Mouse (Mus musculus) right cerebral cortex, postnatal 4 days (tissue): Measurements from ENCODE around the gene Lats1.
"Not testable (repeated sequence)": the region's sequence is repeated elsewhere in the genome, so short reads cannot be mapped to it uniquely, and the experiment has no call there.

ENCODE experiments used
- DNase-seq: peaks from one replicate; pipeline ENCODE4 v3.0.0-alpha.2; 2022

Lats1 gene

GRCm38 (mm10) chr10:7727011-7727410 lies 46.0 kb downstream of the Lats1 start:
- DNase-seq, result no peak

- no peak for DNase-seq
Observed at GRCm38 (mm10) chr10:7731582-7731981, 50.6 kb downstream of the Lats1 start.

- DNase-seq, result no peak
Observed at GRCm38 (mm10) chr10:7737122-7737521, 56.1 kb downstream of the Lats1 start.

- DNase-seq, result no peak
Observed at GRCm38 (mm10) chr10:7737914-7738313, 56.9 kb downstream of the Lats1 start.

- not testable (repeated sequence) for DNase-seq
Observed at GRCm38 (mm10) chr10:7745528-7745927, 64.5 kb downstream of the Lats1 start.

GRCm38 (mm10) chr10:7748752-7749151 lies 67.7 kb downstream of the Lats1 start:
- no peak for DNase-seq

- no peak for DNase-seq
Observed at GRCm38 (mm10) chr10:7757544-7757943, 76.5 kb downstream of the Lats1 start.
